Mouse (Mus musculus) olfactory bulb, adult 2 months (tissue): ENCODE measurements around the gene Grm7. TPM values are rescaled to one million over a fixed set of nuclear protein-coding genes. Genes with fewer than 3 reads are reported as not detected.

Source experiments
- H3K27ac ChIP-seq: fragments of 200-500 bp; 2 replicates; pipeline ENCODE4 v1.5.1; 2012; ENCODE audit warnings: low read depth, low read length; ENCODE audit not compliant: insufficient read depth
- H3K4me1 ChIP-seq: fragments of 200-500 bp; 2 replicates; pipeline ENCODE4 v1.6.1; 2012; ENCODE audit warnings: low read length; ENCODE audit not compliant: control insufficient read depth, insufficient read depth
- H3K4me3 ChIP-seq: fragments of 200-500 bp; 2 replicates; pipeline ENCODE4 v1.5.1; 2012; ENCODE audit warnings: mild to moderate bottlenecking, low read depth, low read length, moderate library complexity; ENCODE audit not compliant: insufficient read depth
- CTCF ChIP-seq: fragments of 200-500 bp; IDR thresholded peaks from 2 replicates; pipeline ENCODE4 v1.5.1; 2012; ENCODE audit warnings: low read depth, mild to moderate bottlenecking, low read length, moderate library complexity; ENCODE audit not compliant: insufficient read depth
- POLR2A ChIP-seq: fragments of 200-500 bp; IDR thresholded peaks from 2 replicates; pipeline ENCODE4 v1.6.1; 2012; ENCODE audit warnings: mild to moderate bottlenecking, low read depth, low read length, moderate library complexity; ENCODE audit not compliant: insufficient read depth
- WGBS: fragments of 180-500 bp; shearing (Covaris S2); methylation state at CpG from one replicate; pipeline ENCODE4 v1.1.7; 2018; 5-methylcytosine and 5-hydroxymethylcytosine counted together
- polyA plus RNA-seq: library from polyadenylated mRNA; stranded (reverse); fragments of >200 nt; gene quantifications from 2 replicates; pipeline ENCODE4 v1.2.4, GENCODE M21; 2012; ENCODE audit warnings: low replicate concordance; ENCODE audit not compliant: missing spikeins, insufficient read depth, insufficient read length

Gene Grm7
- polyA plus RNA-seq, 1 experiment: not detected

DNA sequence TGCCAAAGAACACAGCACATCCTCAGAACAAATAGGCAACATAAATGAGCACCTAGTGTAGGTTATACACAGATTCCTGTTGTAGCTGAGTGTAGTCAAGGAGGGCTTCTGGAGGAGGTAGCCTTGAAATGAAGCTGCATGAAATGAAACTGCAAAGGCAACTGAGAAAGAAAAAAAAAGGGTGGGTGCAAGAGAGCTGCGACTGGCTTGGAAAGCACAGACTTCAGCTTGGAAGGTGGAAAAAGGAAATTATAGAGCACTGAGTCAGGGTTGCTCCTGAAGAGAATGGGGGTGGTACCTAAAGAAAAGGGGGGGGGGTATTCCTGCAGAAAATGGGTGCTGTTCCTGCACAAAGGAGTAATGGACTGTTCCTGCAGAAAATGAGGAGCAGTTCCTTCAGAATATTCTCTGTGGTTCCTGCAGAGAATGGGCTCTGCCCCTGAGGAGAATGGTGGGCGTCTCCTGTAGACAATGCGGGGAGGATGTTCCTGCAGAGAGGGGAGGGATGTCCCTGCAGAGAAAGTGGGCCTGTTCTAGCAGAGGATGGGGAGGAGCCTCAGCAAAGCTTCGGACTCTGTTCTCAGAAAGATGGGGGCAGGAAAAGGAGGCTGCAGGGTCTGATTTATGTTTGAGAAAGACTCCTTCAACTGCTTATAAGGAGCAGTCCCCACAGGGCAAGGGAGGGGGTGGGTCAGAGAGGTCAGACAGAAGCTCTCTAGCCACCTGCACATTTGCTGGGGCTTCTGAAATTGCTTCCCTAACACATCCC is 726.4 kb downstream of the Grm7 start:
- TF ChIP-seq POLR2A: no peak
- no peak for TF ChIP-seq CTCF
- WGBS: 23% methylated on average over 4 of the region's 4 CpGs

DNA sequence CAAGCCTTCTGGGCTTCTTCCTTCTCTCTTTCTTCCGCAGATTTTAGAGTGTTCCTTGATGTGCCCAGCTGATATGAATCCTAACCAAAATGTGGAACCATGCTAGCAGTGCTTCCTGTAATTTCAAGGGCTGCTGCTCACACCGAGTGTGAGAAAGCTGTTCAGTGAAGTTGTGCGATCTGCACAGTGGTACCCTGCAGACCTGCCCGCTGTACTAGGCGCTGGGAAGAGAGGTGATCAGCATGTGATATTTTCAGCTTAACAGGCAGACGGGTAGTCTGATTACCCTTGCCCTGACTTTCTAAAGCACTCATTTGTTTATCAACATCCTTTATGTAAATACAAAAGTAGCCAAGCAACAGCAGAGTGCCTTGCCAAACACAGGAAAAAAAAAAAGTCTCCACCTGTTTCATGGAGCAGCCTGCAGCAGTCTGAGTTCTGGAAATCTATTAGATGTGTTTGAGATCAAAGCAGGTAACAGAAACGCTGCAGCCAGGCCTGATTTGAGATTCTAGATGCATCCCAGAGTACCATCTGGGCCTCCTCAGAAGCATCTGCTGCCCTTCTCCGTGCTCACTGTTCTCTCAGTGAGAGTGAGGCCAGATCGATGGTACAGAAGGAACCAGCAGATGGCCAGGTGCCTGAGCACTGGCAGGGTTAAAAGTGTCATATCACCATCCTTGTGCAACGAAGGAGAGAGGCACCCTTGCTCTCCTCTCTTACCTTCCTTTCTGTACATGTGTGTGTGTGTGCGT is 727.4 kb downstream of the Grm7 start:
- no peak for TF ChIP-seq POLR2A
- TF ChIP-seq CTCF: no peak
- WGBS: 65% methylated on average over 11 of the region's 11 CpGs
- Histone ChIP-seq H3K27ac (no peak overlapping the region), H3K4me1 (peaks cover 11% of the 10 kb centered on the region), H3K4me3 (no peak overlapping the region)

More for the DNA sequence above, 726.4 kb downstream of the Grm7 start:
- peaks cover 11% of the 10 kb centered on the region for H3K4me1 ChIP-seq
- no peak overlapping the region for H3K4me3 ChIP-seq
- no peak overlapping the region for H3K27ac ChIP-seq

DNA sequence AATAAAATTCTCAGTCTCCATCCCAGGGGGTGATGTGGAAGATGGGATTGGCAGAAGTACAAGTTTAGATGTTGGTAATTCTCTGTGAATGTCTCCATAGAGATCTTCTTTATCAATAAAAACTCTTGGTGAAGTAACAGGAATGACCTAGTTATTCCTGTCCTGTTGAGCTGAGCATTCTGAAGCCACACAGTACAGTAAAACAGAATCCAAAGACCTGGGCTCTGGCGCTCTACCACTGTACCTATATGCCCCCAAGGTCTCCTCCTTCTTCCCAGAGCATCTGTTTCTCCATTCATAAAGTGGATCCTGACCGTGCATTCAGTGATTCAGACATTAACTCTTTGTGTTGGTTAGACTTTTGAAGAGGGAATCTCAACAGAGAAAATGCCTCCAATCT is 735.3 kb downstream of the Grm7 start:
- Histone ChIP-seq H3K27ac (no peak overlapping the region), H3K4me3 (no peak overlapping the region), H3K4me1 (no peaks in the 10 kb centered on the region)
- 84% methylated on average over 2 of the region's 2 CpGs for WGBS
- TF ChIP-seq CTCF: no peak

DNA sequence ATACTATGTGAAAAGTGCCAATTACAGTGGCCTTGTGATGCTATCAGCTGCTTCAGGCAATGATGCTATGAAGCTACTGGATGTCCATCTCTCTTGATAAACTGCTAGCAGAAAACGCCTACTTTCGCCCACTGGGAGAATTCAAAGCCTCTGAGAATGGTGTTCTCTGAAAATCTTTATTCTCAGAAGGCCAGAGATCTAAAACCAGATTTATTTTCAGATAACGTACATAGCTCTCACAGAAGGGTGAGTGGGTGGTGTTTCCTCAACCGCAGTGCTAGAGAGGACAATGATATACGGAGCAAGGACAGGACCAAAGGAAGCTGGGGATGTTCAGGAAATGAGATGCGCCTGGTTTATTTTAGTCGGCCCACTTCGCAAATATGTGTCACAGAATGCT is 763.4 kb downstream of the Grm7 start:
- 54% methylated on average over 8 of the region's 8 CpGs for whole genome bisulfite sequencing
- H3K27ac ChIP-seq: no peak overlapping the region
- no peaks in the 10 kb centered on the region for H3K4me1 ChIP-seq
- no peak overlapping the region for H3K4me3 ChIP-seq
- TF ChIP-seq POLR2A: no peak
- TF ChIP-seq CTCF: no peak

- TF ChIP-seq POLR2A (no peak), CTCF (no peak)
- Histone ChIP-seq H3K4me3 (no peak overlapping the region), H3K27ac (no peak overlapping the region), H3K4me1 (no peaks in the 10 kb centered on the region)
- 89% methylated on average over 1 of the region's 1 CpGs for WGBS
Observed at GRCm38 (mm10) chr6:111424737-111425136, 779.4 kb downstream of the Grm7 start.

- WGBS: 70% methylated on average over 2 of the region's 2 CpGs
- H3K27ac ChIP-seq: no peak overlapping the region
- TF ChIP-seq POLR2A: no peak
- no peaks in the 10 kb centered on the region for H3K4me1 ChIP-seq
- H3K4me3 ChIP-seq: no peak overlapping the region
Observed at GRCm38 (mm10) chr6:111446228-111446627, 800.8 kb downstream of the Grm7 start.

- Histone ChIP-seq H3K4me1 (no peaks in the 10 kb centered on the region), H3K4me3 (no peak overlapping the region), H3K27ac (no peak overlapping the region)
- TF ChIP-seq POLR2A (no peak), CTCF (no peak)
Observed at GRCm38 (mm10) chr6:111447851-111448250, 802.5 kb downstream of the Grm7 start.

- TF ChIP-seq POLR2A (no peak), CTCF (no peak)
- Histone ChIP-seq H3K27ac (no peak overlapping the region), H3K4me1 (no peaks in the 10 kb centered on the region), H3K4me3 (no peak overlapping the region)
- WGBS: 61% methylated on average over 3 of the region's 3 CpGs
Observed at GRCm38 (mm10) chr6:111449054-111449783, 803.8 kb downstream of the Grm7 start.

DNA sequence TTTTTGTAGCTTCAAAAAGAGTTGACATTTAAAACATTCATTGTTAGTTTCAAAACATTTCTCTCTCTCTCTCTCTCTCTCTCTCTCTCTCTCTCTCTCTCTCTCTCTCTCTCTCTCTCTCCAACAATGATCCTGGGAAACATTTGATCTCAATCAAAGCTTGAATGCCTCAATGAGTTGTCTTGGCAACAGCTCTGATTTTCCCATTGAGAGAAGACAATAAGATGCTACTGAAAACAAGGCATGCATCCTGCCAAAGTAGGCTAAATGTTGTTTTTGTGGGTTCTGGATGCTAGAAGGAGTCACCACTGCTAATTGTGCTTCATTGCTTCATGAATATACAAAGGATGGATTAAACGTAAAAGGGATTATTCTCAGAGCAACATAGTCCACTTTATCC is 836.5 kb downstream of the Grm7 start:
- 26% methylated on average over 1 of the region's 1 CpGs for whole genome bisulfite sequencing
- Histone ChIP-seq H3K4me1 (no peaks in the 10 kb centered on the region), H3K27ac (no peak overlapping the region), H3K4me3 (no peak overlapping the region)
- no peak for TF ChIP-seq POLR2A
- no peak for TF ChIP-seq CTCF
